Mouse (Mus musculus) kidney, adult 2 months (tissue): ENCODE data around the gene Ubl3. TPM values are rescaled to one million over a fixed set of nuclear protein-coding genes. Genes with fewer than 3 reads are reported as not detected.
A peak's percentile ranks its signal among the peaks of the same experiment; 100 is the strongest.

Experiments
- DNase-seq: peaks from one replicate; pipeline ENCODE4 v3.0.0; 2021
- H3K27ac ChIP-seq: fragments of 200-500 bp; 2 replicates; pipeline ENCODE4 v1.5.1; 2012; ENCODE audit warnings: low read depth, low read length, control low read depth, inconsistent platforms; ENCODE audit not compliant: insufficient read depth
- H3K27me3 ChIP-seq: fragments of 200-500 bp; replicated peaks from 2 replicates; pipeline ENCODE4 v1.6.1; 2012; ENCODE audit warnings: mild to moderate bottlenecking, moderate library complexity, low read length, inconsistent platforms; ENCODE audit not compliant: control insufficient read depth, insufficient read depth
- H3K36me3 ChIP-seq: fragments of 200-500 bp; 2 replicates; pipeline ENCODE4 v1.6.1; 2012; ENCODE audit warnings: mild to moderate bottlenecking, moderate library complexity, low read length, inconsistent platforms; ENCODE audit not compliant: control insufficient read depth, insufficient read depth
- H3K4me1 ChIP-seq: fragments of 200-500 bp; 2 replicates; pipeline ENCODE4 v1.6.1; 2011; ENCODE audit warnings: low read length; ENCODE audit not compliant: control insufficient read depth, insufficient read depth
- H3K4me3 ChIP-seq: fragments of 200-500 bp; 2 replicates; pipeline ENCODE4 v1.5.1; 2011; ENCODE audit warnings: mild to moderate bottlenecking, low read depth, low read length, control low read depth; ENCODE audit not compliant: insufficient read depth
- CTCF ChIP-seq: fragments of 200-500 bp; conservative IDR thresholded peaks from 2 replicates; pipeline ENCODE4 v1.5.1; 2011; ENCODE audit warnings: low read depth, mild to moderate bottlenecking, control low read depth, low read length, moderate library complexity, mixed read lengths; ENCODE audit not compliant: insufficient read depth, insufficient read length
- POLR2A ChIP-seq: fragments of 200-500 bp; IDR thresholded peaks from one replicate; pipeline ENCODE4 v1.6.1; 2011; ENCODE audit warnings: low read depth, low read length, control low read depth
- WGBS: fragments of 180-500 bp; shearing (Covaris S2); methylation state at CpG from one replicate; pipeline ENCODE4 v1.1.7; 2018; 5-methylcytosine and 5-hydroxymethylcytosine counted together
- polyA plus RNA-seq: library from polyadenylated mRNA; depleted of rRNA; stranded (reverse); fragments of >200 nt; gene quantifications from 2 replicates; pipeline ENCODE4 v1.2.3, GENCODE M21; 2012

The Ubl3 gene
- polyA plus RNA-seq, 1 experiment = 71.3 TPM

GRCm38 (mm10) chr5:148563281-148563680, 10.7 kb upstream of the Ubl3 start:
- Histone ChIP-seq H3K27ac (no peak overlapping the region), H3K27me3 (no peaks in the 10 kb centered on the region), H3K4me3 (no peak overlapping the region), H3K4me1 (no peaks in the 10 kb centered on the region), H3K36me3 (no peaks in the 10 kb centered on the region)
- WGBS = 73% methylated on average over 3 of the region's 4 CpGs
- TF ChIP-seq POLR2A (no peak), CTCF (no peak)
- peak; percentile 61 for DNase-seq

- Histone ChIP-seq H3K36me3 (no peaks in the 10 kb centered on the region), H3K4me3 (no peak overlapping the region), H3K4me1 (no peaks in the 10 kb centered on the region), H3K27me3 (no peaks in the 10 kb centered on the region), H3K27ac (no peak overlapping the region)
- WGBS = 84% methylated on average over 8 of the region's 8 CpGs
- TF ChIP-seq POLR2A (no peak), CTCF (no peak)
- DNase-seq = no peak
These were observed 9.6 kb upstream of the Ubl3 start for GRCm38 (mm10) chr5:148562235-148562634.

DNA sequence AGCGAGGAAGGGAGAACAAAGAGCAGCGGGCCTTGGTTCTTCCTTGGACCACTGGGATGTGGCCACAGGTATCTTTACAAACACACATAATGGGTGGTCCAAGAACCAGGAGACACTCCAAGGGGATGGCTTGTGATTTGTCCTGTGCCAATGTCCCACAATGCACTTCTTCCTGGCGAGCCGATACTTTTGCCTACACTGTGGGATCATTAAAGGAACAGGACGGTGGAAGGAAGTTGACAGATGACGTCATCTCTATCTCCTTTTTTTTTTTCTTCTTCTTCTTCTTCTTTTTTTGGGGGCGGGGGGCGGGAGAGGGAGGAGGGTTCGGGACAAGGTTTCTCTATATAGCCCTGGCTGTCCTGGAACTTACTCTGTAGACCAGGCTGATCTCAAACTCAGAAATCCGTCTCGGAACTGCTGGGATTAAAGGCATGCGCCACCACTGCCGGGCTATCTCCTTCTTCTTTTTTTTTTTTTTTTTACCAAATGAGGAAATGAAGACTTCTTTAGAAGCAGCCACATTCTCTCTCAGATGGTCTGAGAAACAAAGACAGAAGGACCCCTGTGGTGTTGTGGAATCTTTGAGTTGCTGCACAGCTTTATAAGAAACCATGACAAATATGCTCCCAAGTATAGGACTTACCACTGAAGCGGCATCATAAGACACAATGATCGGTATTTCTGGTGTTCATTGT, 6.8 kb upstream of the Ubl3 start:
- Histone ChIP-seq H3K36me3 (no peaks in the 10 kb centered on the region), H3K27ac (no peak overlapping the region), H3K4me3 (no peak overlapping the region), H3K4me1 (no peaks in the 10 kb centered on the region), H3K27me3 (no peaks in the 10 kb centered on the region)
- WGBS = 80% methylated on average over 15 of the region's 15 CpGs
- no peak for DNase-seq
- TF ChIP-seq POLR2A = no peak
- TF ChIP-seq CTCF = no peak

DNA sequence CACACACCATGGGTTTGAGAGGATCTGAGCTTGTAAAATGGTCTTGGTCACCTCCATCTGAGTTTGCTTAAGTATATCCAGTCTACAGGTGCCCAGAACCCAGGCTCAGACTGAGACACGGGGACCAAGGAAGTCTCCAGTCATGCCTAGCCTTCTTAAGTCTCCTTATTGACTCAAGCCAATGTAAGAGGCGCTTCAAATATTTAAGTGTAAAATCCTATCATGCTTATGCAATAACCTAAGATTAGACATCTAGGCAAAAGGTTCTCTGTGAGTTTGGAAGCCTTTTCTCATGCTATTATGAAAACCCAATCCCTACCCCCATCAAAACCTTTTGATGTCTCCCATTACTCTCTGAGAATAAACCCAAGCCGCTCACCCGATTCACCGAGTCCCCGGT, 5.9 kb upstream of the Ubl3 start:
- Histone ChIP-seq H3K4me1 (no peaks in the 10 kb centered on the region), H3K36me3 (no peaks in the 10 kb centered on the region), H3K4me3 (no peak overlapping the region), H3K27ac (no peak overlapping the region), H3K27me3 (no peaks in the 10 kb centered on the region)
- TF ChIP-seq CTCF = no peak
- no peak for TF ChIP-seq POLR2A
- DNase-seq = no peak
- 91% methylated on average over 6 of the region's 6 CpGs for WGBS

- DNase-seq = peak; percentile 43
- WGBS = 39% methylated on average over 5 of the region's 5 CpGs
- Histone ChIP-seq H3K27me3 (no peaks in the 10 kb centered on the region), H3K4me1 (peaks cover 3% of the 10 kb centered on the region; the same call in 1 of the 2 replicates), H3K36me3 (no peaks in the 10 kb centered on the region), H3K27ac (no peak overlapping the region), H3K4me3 (no peak overlapping the region)
- TF ChIP-seq CTCF = no peak
- no peak for TF ChIP-seq POLR2A
These were observed 3.9 kb upstream of the Ubl3 start for GRCm38 (mm10) chr5:148556509-148556908.

- H3K36me3 ChIP-seq = no peaks in the 10 kb centered on the region
- WGBS = 88% methylated on average over 10 of the region's 10 CpGs
- H3K4me3 ChIP-seq = no peak overlapping the region
- TF ChIP-seq CTCF = no peak
- TF ChIP-seq POLR2A = no peak
- H3K27ac ChIP-seq = no peak overlapping the region
- no peak for DNase-seq
- peaks cover 6% of the 10 kb centered on the region; the same call in 1 of the 2 replicates for H3K4me1 ChIP-seq
- H3K27me3 ChIP-seq = no peaks in the 10 kb centered on the region
These were observed 2.6 kb upstream of the Ubl3 start for GRCm38 (mm10) chr5:148555156-148555555.

DNA sequence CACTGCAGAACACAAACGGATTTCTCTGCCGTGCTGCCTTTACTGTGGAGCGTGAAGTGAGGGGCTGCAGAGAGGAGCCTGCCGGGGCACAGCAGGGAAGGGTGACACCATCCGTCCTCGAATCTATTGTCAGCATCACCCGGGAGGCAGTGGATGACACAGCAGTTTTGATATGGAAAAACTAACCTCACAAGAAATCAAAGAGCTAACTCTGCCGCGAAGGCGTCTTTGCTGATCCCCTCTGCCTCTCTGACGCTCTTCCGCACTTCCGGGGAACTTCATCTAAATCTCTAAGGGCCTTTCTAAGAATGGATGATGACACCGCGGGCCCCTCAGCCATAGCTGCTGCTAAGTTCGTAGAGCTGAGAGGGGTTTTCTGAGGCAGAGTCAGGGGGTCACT, 2.1 kb upstream of the Ubl3 start:
- no peak overlapping the region for H3K4me3 ChIP-seq
- DNase-seq = no peak
- TF ChIP-seq POLR2A = no peak
- no peak for TF ChIP-seq CTCF
- no peak overlapping the region for H3K27ac ChIP-seq
- no peaks in the 10 kb centered on the region for H3K36me3 ChIP-seq
- 26% methylated on average over 16 of the region's 16 CpGs for WGBS
- no peaks in the 10 kb centered on the region for H3K27me3 ChIP-seq
- peaks cover 10% of the 10 kb centered on the region; the same call in 1 of the 2 replicates for H3K4me1 ChIP-seq
